Comparison of ENCODE assay signal across 9 mouse cellular contexts in genomic region chr7:130898373-130898772, GRCm38 (mm10). TPM values are rescaled to one million over a fixed set of nuclear protein-coding genes. Genes with fewer than 3 reads are reported as not detected.
A peak's percentile ranks its signal among the peaks of the same experiment; 100 is the strongest.
DNase-seq lines count a peak whose midpoint lies in the region; ATAC-seq and TF ChIP-seq lines count a peak whose summit lies in the region.
"Had no signal": no experiment of that assay in that cellular context is flagged by ENCODE, and none has a peak within 500 bp of the region (broad histone marks: within the 10 kb centered on the region; RNA-seq: fewer than 3 reads in every experiment).

No protein-coding gene starts in this region.

- no peak overlapping the region for H3K4me2 ChIP-seq in forebrain, postnatal 0 days (ENCODE audit: low read depth)
- no peak overlapping the region for H3K4me2 ChIP-seq in forebrain, embryonic 12.5 days

- no peaks in the 10 kb centered on the region for H3K9me3 ChIP-seq in forebrain, postnatal 0 days (ENCODE audit: low read length)
- H3K9me3 ChIP-seq in forebrain, embryonic 12.5 days: no peaks in the 10 kb centered on the region

- no peak overlapping the region for H3K27ac ChIP-seq in forebrain, postnatal 0 days (ENCODE audit: low read depth, low read length)
- H3K27ac ChIP-seq in forebrain, embryonic 12.5 days: no peak overlapping the region
- no peak overlapping the region for H3K27ac ChIP-seq in left cerebral cortex, adult 2 months

- no peaks in the 10 kb centered on the region for H3K4me1 ChIP-seq in forebrain, postnatal 0 days (ENCODE audit: insufficient read depth)
- H3K4me1 ChIP-seq in forebrain, embryonic 12.5 days: no peaks in the 10 kb centered on the region

- no peak for ATAC-seq in forebrain, postnatal 0 days
- no peak for ATAC-seq in forebrain, embryonic 12.5 days (ENCODE audit: low FRiP score)

- WGBS in forebrain, postnatal 0 days: 85% methylated on average over 4 of the region's 4 CpGs
- WGBS in forebrain, embryonic 12.5 days: 81% methylated on average over 4 of the region's 4 CpGs

- no peak overlapping the region for H3K9ac ChIP-seq in forebrain, postnatal 0 days
- H3K9ac ChIP-seq in forebrain, embryonic 12.5 days: no peak overlapping the region

- no peaks in the 10 kb centered on the region for H3K27me3 ChIP-seq in forebrain, postnatal 0 days (ENCODE audit: insufficient read depth, low read length)
- H3K27me3 ChIP-seq in forebrain, embryonic 12.5 days: no peaks in the 10 kb centered on the region

- no peak overlapping the region for H3K4me3 ChIP-seq in forebrain, postnatal 0 days (ENCODE audit: low read depth, low read length)
- no peak overlapping the region for H3K4me3 ChIP-seq in forebrain, embryonic 12.5 days (replicated peaks)
- H3K4me3 ChIP-seq in left cerebral cortex, adult 2 months: no peak overlapping the region

- peak; percentile 9 for DNase-seq in forebrain, postnatal 0 days
- DNase-seq in left cerebral cortex, adult 2 months (ENCODE audit: extremely low spot score in 1 of 2, low spot score in 2 of 2): no peak
- DNase-seq in left cerebral cortex, postnatal 10 days (ENCODE audit: extremely low spot score in 1 of 2, low spot score in 2 of 2): no peak
- DNase-seq in ES-CJ7 (ENCODE audit: low read depth, low spot score): peak; percentile 70
- DNase-seq in embryo, embryonic 10.5 days (ENCODE audit: low spot score): peak; percentile 36
- no peak for DNase-seq in spleen, postnatal 36 days (ENCODE audit: low spot score in 2 of 2)
- DNase-seq in Muller cell, postnatal 12 days (ENCODE audit: inconsistent ontology term): no peak

- intact Hi-C loops in left cerebral cortex, adult 2 months (cut with DNase I): no loop called here
- intact Hi-C loops in left cerebral cortex, postnatal 10 days (cut with DNase I): no loop called here

- TF ChIP-seq CTCF in forebrain, postnatal 0 days (IDR thresholded peaks at IDR 0.05; ENCODE audit: low read depth): peak; percentile 30; the same call in 1 of the 2 replicates
- TF ChIP-seq CTCF in left cerebral cortex, adult 2 months (IDR thresholded peaks at IDR 0.05): peak; percentile 39

- H3K36me3 ChIP-seq in forebrain, postnatal 0 days (ENCODE audit: insufficient read depth): peaks cover 22% of the 10 kb centered on the region
- H3K36me3 ChIP-seq in forebrain, embryonic 12.5 days (replicated peaks): peaks cover 7% of the 10 kb centered on the region; the same call in 1 of the 2 replicates

RNA-seq across cellular contexts. Expression of gene Plekha1, which starts 32.8 kb away (rescaled TPM):
- total RNA-seq in forebrain, postnatal 0 days (2014; rRNA removed): 84.6 and 112 TPM in 2 replicates
- polyA plus RNA-seq in forebrain, postnatal 0 days (2015; fragmentation: Nextera tagmentation; extraction: Ambion mirVana): 38.7 and 47.7 TPM in 2 replicates
- polyA plus RNA-seq in forebrain, embryonic 12.5 days (2016; fragmentation: Nextera tagmentation; extraction: Ambion mirVana): 32.1 and 34.9 TPM in 2 replicates
- 10 to 100 TPM; 95.9 to 98.5 TPM for total RNA-seq in left cerebral cortex, adult 2 months (2021)
- 10 to 100 TPM; 92.4 to 92.7 TPM for total RNA-seq in left cerebral cortex, postnatal 10 days (2021)

RNA-seq across cellular contexts. Expression of gene Htra1, which starts 37.5 kb away (rescaled TPM):
- 30.4 and 36.2 TPM in 2 replicates for total RNA-seq in forebrain, postnatal 0 days (2014; rRNA removed)
- 31.7 and 37.3 TPM in 2 replicates for polyA plus RNA-seq in forebrain, postnatal 0 days (2015; fragmentation: Nextera tagmentation; extraction: Ambion mirVana)
- 3.1 and 5.9 TPM in 2 replicates for polyA plus RNA-seq in forebrain, embryonic 12.5 days (2016; fragmentation: Nextera tagmentation; extraction: Ambion mirVana)
- total RNA-seq in left cerebral cortex, adult 2 months (2021): 100 to 1,000 TPM; 200 to 236 TPM
- 100 to 1,000 TPM; 139 to 187 TPM for total RNA-seq in left cerebral cortex, postnatal 10 days (2021)
- total RNA-seq: granulocyte monocyte progenitor cell, adult 5-6 weeks had no signal

Comparison
In these comparisons a context has a peak if more than half of its experiments do, and no peak if none do; other contexts are left out.
1. DNase-seq: peak in forebrain, postnatal 0 days (single experiment), ES-CJ7 (single experiment) and embryo, embryonic 10.5 days (single experiment); none in left cerebral cortex, adult 2 months (0 of 2), left cerebral cortex, postnatal 10 days (0 of 2), spleen, postnatal 36 days (0 of 2) and Muller cell, postnatal 12 days (single experiment).